ENCODE assay signal across 9 mouse cellular contexts in genomic region chr1:45430520-45430919, GRCm38 (mm10).
DNase-seq lines count a peak whose midpoint lies in the region; ATAC-seq and TF ChIP-seq lines count a peak whose summit lies in the region.
"Had no signal": no experiment of that assay in that cellular context is flagged by ENCODE, and none has a peak within 500 bp of the region (broad histone marks: within the 10 kb centered on the region; RNA-seq: fewer than 3 reads in every experiment).

No protein-coding gene starts in this region.

- H3K9me3 ChIP-seq in liver, postnatal 0 days (ENCODE audit: low read length) = no peaks in the 10 kb centered on the region
- H3K9me3 ChIP-seq in stomach, postnatal 0 days (ENCODE audit: control insufficient read depth, low read length) = no peaks in the 10 kb centered on the region
- H3K9me3 ChIP-seq in hindbrain, embryonic 11.5 days (ENCODE audit: control insufficient read depth, low read length) = no peaks in the 10 kb centered on the region

- no peak overlapping the region for H3K4me2 ChIP-seq in liver, postnatal 0 days (ENCODE audit: low read depth, low read length)
- H3K4me2 ChIP-seq in stomach, postnatal 0 days (replicated peaks; ENCODE audit: low read depth) = no peak overlapping the region
- H3K4me2 ChIP-seq in hindbrain, embryonic 11.5 days (replicated peaks; ENCODE audit: low read depth, low read length) = no peak overlapping the region

- 71% methylated on average over 4 of the region's 4 CpGs for WGBS in liver, adult 2 months
- WGBS in liver, postnatal 0 days (ENCODE audit: insufficient replicate concordance) = 67% methylated on average over 4 of the region's 4 CpGs
- whole genome bisulfite sequencing in stomach, postnatal 0 days = 52% methylated on average over 4 of the region's 4 CpGs
- WGBS in hindbrain, embryonic 11.5 days = 88% methylated on average over 4 of the region's 4 CpGs

- H3K27me3 ChIP-seq in liver, adult 2 months (ENCODE audit: control insufficient read depth, insufficient read depth, low read length) = no peaks in the 10 kb centered on the region
- no peaks in the 10 kb centered on the region for H3K27me3 ChIP-seq in liver, postnatal 0 days (ENCODE audit: insufficient read depth, low read length)
- H3K27me3 ChIP-seq in stomach, postnatal 0 days (ENCODE audit: control insufficient read depth, insufficient read depth, low read length) = no peaks in the 10 kb centered on the region
- H3K27me3 ChIP-seq in hindbrain, embryonic 11.5 days (ENCODE audit: control insufficient read depth, insufficient read depth, low read length) = no peaks in the 10 kb centered on the region
- H3K27me3 ChIP-seq: Patski had no signal

- DNase-seq in liver, adult 2 months (ENCODE audit: extremely low read depth, low read depth, low spot score) = peak; percentile 3
- no peak for DNase-seq in liver, postnatal 0 days
- peak; percentile 42 for DNase-seq in adrenal gland, postnatal 25 days
- peak; percentile 12 to 24 for DNase-seq in kidney, adult 8-10 months
- peak; percentile 14 for DNase-seq in stomach, postnatal 0 days (ENCODE audit: low spot score)
- DNase-seq in hindbrain, embryonic 11.5 days (ENCODE audit: low spot score) = no peak
- DNase-seq in B cell, adult 2 months = no peak
- DNase-seq: embryo, embryonic 11 days had no signal

- H3K9ac ChIP-seq in liver, adult 2 months (ENCODE audit: low read depth, low read length) = no peak overlapping the region
- no peak overlapping the region for H3K9ac ChIP-seq in liver, postnatal 0 days (replicated peaks)
- H3K9ac ChIP-seq in stomach, postnatal 0 days (ENCODE audit: low read length) = no peak overlapping the region
- no peak overlapping the region for H3K9ac ChIP-seq in hindbrain, embryonic 11.5 days (ENCODE audit: low read depth, low read length)

- no peak for TF ChIP-seq POLR2A in liver, adult 2 months (IDR thresholded peaks at IDR 0.05; ENCODE audit: extremely low read depth, insufficient read depth, low read length)

- H3K79me2 ChIP-seq in liver, adult 2 months (ENCODE audit: control insufficient read depth, insufficient read depth, low read length) = no peaks in the 10 kb centered on the region

- H3K27ac ChIP-seq in liver, adult 2 months (replicated peaks; ENCODE audit: insufficient read depth, low read depth, low read length) = no peak overlapping the region
- no peak overlapping the region for H3K27ac ChIP-seq in liver, postnatal 0 days (ENCODE audit: low read depth)
- no peak overlapping the region for H3K27ac ChIP-seq in stomach, postnatal 0 days (replicated peaks)
- H3K27ac ChIP-seq in hindbrain, embryonic 11.5 days (ENCODE audit: low read depth, low read length) = no peak overlapping the region

- H3K4me3 ChIP-seq in liver, adult 2 months (ENCODE audit: insufficient read depth, low read depth, low read length) = no peak overlapping the region
- no peak overlapping the region for H3K4me3 ChIP-seq in liver, postnatal 0 days (ENCODE audit: low read depth, low read length)
- no peak overlapping the region for H3K4me3 ChIP-seq in stomach, postnatal 0 days (ENCODE audit: low read depth, low read length)
- no peak overlapping the region for H3K4me3 ChIP-seq in hindbrain, embryonic 11.5 days (ENCODE audit: low read depth, low read length)

- no peaks in the 10 kb centered on the region for H3K36me3 ChIP-seq in liver, adult 2 months (ENCODE audit: control insufficient read depth, insufficient read depth, low read length)
- no peaks in the 10 kb centered on the region for H3K36me3 ChIP-seq in liver, postnatal 0 days (replicated peaks; ENCODE audit: insufficient read depth, low read length)
- H3K36me3 ChIP-seq in stomach, postnatal 0 days (ENCODE audit: control insufficient read depth, insufficient read depth, low read length) = no peaks in the 10 kb centered on the region
- no peaks in the 10 kb centered on the region for H3K36me3 ChIP-seq in hindbrain, embryonic 11.5 days (ENCODE audit: control insufficient read depth, insufficient read depth, low read length)

- no peaks in the 10 kb centered on the region for H3K4me1 ChIP-seq in liver, adult 2 months (ENCODE audit: control insufficient read depth, insufficient read depth, low read length)
- no peaks in the 10 kb centered on the region for H3K4me1 ChIP-seq in liver, postnatal 0 days (ENCODE audit: insufficient read depth)
- H3K4me1 ChIP-seq in stomach, postnatal 0 days (replicated peaks; ENCODE audit: control insufficient read depth, insufficient read depth) = no peaks in the 10 kb centered on the region
- no peaks in the 10 kb centered on the region for H3K4me1 ChIP-seq in hindbrain, embryonic 11.5 days (replicated peaks; ENCODE audit: control insufficient read depth, insufficient read depth, low read length)

- TF ChIP-seq EP300 in liver, postnatal 0 days (IDR thresholded peaks at IDR 0.05; ENCODE audit: low read depth) = no peak
- no peak for TF ChIP-seq EP300 in stomach, postnatal 0 days (optimal IDR thresholded peaks at IDR 0.05)

- no peak for TF ChIP-seq CTCF in liver, adult 2 months (IDR thresholded peaks at IDR 0.05; ENCODE audit: low read depth, low read length)
- no peak for TF ChIP-seq CTCF in liver, postnatal 0 days (IDR thresholded peaks at IDR 0.05; ENCODE audit: low read depth)
- TF ChIP-seq CTCF in stomach, postnatal 0 days (IDR thresholded peaks at IDR 0.05; ENCODE audit: low read depth) = no peak

- ATAC-seq in liver, postnatal 0 days = no peak
- ATAC-seq in stomach, postnatal 0 days (ENCODE audit: low FRiP score, low TSS enrichment) = no peak
- no peak for ATAC-seq in hindbrain, embryonic 11.5 days (ENCODE audit: low FRiP score)
- ATAC-seq: Patski had no signal

Comparison
In these comparisons a context has a peak if more than half of its experiments do, and no peak if none do; other contexts are left out.
1. DNase-seq: peak in liver, adult 2 months (single experiment), adrenal gland, postnatal 25 days (single experiment), kidney, adult 8-10 months (2 of 2) and stomach, postnatal 0 days (single experiment); none in liver, postnatal 0 days (single experiment), hindbrain, embryonic 11.5 days (single experiment) and B cell, adult 2 months (0 of 2).